Comparison of ENCODE assay signal across 19 mouse cellular contexts in the genomic region with DNA sequence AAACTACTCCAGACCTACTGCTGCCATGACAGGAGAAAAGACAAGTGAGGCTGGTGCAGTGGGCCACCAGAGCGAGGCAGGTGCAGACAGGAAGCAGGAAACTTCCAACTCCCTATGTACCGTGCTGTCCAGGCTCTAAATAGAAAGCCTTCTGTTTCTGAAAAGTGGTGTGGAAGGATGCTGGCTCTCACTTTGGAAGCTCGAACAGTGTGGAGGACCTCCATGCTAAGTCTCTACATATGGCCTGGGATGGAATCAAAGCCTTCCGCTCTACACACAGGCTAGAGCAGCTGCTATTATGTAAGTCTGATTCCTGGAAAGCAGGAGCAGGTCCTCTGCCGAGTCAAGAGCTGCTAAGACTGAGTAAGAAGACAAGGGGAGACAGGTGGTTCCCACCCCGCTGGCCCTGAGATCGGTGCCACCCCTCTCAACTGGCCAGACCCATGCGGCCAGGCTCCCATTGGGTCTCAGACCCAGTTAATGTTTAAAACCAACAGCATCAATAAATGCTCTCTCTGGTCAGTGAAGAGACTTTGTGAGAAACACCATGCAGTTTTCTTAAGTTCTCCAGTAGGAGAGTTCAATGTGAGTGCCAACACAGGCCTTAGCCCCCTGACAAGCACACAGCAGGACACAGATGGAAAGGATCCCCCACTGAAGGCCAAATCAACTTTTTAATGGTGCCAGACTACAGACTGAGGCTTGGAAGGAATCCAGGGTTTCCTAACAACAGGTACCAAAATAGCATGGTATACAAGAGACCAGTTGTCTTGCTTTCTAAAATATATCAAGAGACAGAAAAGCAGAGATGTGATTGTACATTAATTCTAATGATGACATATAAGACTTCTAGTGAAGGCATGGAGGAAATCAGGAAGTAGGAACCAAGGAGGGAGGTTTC. TPM values are rescaled to one million over a fixed set of nuclear protein-coding genes. Genes with fewer than 3 reads are reported as not detected.
DNase-seq lines count a peak whose midpoint lies in the region; ATAC-seq and TF ChIP-seq lines count a peak whose summit lies in the region.
"Had no signal": no experiment of that assay in that cellular context is flagged by ENCODE, and none has a peak within 500 bp of the region (broad histone marks: within the 10 kb centered on the region; RNA-seq: fewer than 3 reads in every experiment).

No protein-coding gene starts in this region.

- no peak overlapping the region for H3K4me2 ChIP-seq in embryonic facial prominence, embryonic 14.5 days (ENCODE audit: low read depth, low read length)
- H3K4me2 ChIP-seq in heart, postnatal 0 days (ENCODE audit: low read depth, low read length), result no peak overlapping the region
- H3K4me2 ChIP-seq in heart, embryonic 11.5 days, result no peak overlapping the region
- H3K4me2 ChIP-seq: embryonic facial prominence, embryonic 13.5 days; hindbrain, embryonic 14.5 days; midbrain, embryonic 13.5 days; neural tube, embryonic 13.5 days had no signal

- no peak for ATAC-seq in embryonic facial prominence, embryonic 14.5 days (ENCODE audit: low read depth)
- no peak for ATAC-seq in heart, postnatal 0 days (ENCODE audit: insufficient read depth, low read depth)
- no peak for ATAC-seq in heart, embryonic 11.5 days (replicated peaks; ENCODE audit: insufficient number of reproducible peaks, low FRiP score, low TSS enrichment)
- ATAC-seq: lung, postnatal 0 days; midbrain, embryonic 13.5 days had no signal

- no peaks in the 10 kb centered on the region for H3K9me3 ChIP-seq in embryonic facial prominence, embryonic 14.5 days (ENCODE audit: control insufficient read depth, low read length)
- H3K9me3 ChIP-seq in embryonic facial prominence, embryonic 10.5 days, result no peaks in the 10 kb centered on the region
- no peaks in the 10 kb centered on the region for H3K9me3 ChIP-seq in heart, postnatal 0 days (replicated peaks; ENCODE audit: control insufficient read depth, low read length)
- H3K9me3 ChIP-seq in heart, embryonic 11.5 days (replicated peaks; ENCODE audit: control insufficient read depth, low read length), result no peaks in the 10 kb centered on the region
- H3K9me3 ChIP-seq: embryonic facial prominence, embryonic 13.5 days; midbrain, embryonic 13.5 days; neural tube, embryonic 13.5 days had no signal

- H3K9ac ChIP-seq in embryonic facial prominence, embryonic 14.5 days (ENCODE audit: low read depth, low read length), result no peak overlapping the region
- no peak overlapping the region for H3K9ac ChIP-seq in heart, postnatal 0 days (replicated peaks; ENCODE audit: low read depth, low read length)
- H3K9ac ChIP-seq in heart, embryonic 11.5 days (ENCODE audit: low read depth, low read length), result no peak overlapping the region
- H3K9ac ChIP-seq: embryonic facial prominence, embryonic 13.5 days; hindbrain, embryonic 14.5 days; midbrain, embryonic 13.5 days; neural tube, embryonic 13.5 days had no signal

- H3K27ac ChIP-seq in embryonic facial prominence, embryonic 14.5 days (replicated peaks; ENCODE audit: low read depth, low read length), result no peak overlapping the region
- H3K27ac ChIP-seq in embryonic facial prominence, embryonic 10.5 days (replicated peaks), result no peak overlapping the region
- no peak overlapping the region for H3K27ac ChIP-seq in heart, postnatal 0 days (ENCODE audit: low read depth)
- no peak overlapping the region for H3K27ac ChIP-seq in heart, embryonic 11.5 days (ENCODE audit: low read depth, low read length)
- H3K27ac ChIP-seq: embryonic facial prominence, embryonic 13.5 days; hindbrain, embryonic 14.5 days; midbrain, embryonic 13.5 days; neural tube, embryonic 13.5 days had no signal

- no peak overlapping the region for H3K4me3 ChIP-seq in embryonic facial prominence, embryonic 14.5 days (ENCODE audit: low read depth, low read length)
- no peak overlapping the region for H3K4me3 ChIP-seq in embryonic facial prominence, embryonic 10.5 days
- no peak overlapping the region for H3K4me3 ChIP-seq in heart, postnatal 0 days (ENCODE audit: low read depth, low read length)
- H3K4me3 ChIP-seq in heart, embryonic 11.5 days (ENCODE audit: low read depth, low read length), result no peak overlapping the region
- H3K4me3 ChIP-seq: embryonic facial prominence, embryonic 13.5 days; midbrain, embryonic 13.5 days; neural tube, embryonic 13.5 days had no signal

- no peak for TF ChIP-seq CTCF in heart, postnatal 0 days (IDR thresholded peaks at IDR 0.05; ENCODE audit: low read depth)

- TF ChIP-seq EP300 in heart, postnatal 0 days (IDR thresholded peaks at IDR 0.05; ENCODE audit: low read depth), result no peak

- H3K36me3 ChIP-seq in embryonic facial prominence, embryonic 14.5 days (ENCODE audit: control insufficient read depth, insufficient read depth, low read length), result no peaks in the 10 kb centered on the region
- H3K36me3 ChIP-seq in embryonic facial prominence, embryonic 10.5 days (replicated peaks), result no peaks in the 10 kb centered on the region
- H3K36me3 ChIP-seq in heart, postnatal 0 days (replicated peaks; ENCODE audit: control insufficient read depth, insufficient read depth, low read length), result no peaks in the 10 kb centered on the region
- H3K36me3 ChIP-seq in heart, embryonic 11.5 days (ENCODE audit: control insufficient read depth, insufficient read depth, low read length), result no peaks in the 10 kb centered on the region
- H3K36me3 ChIP-seq: embryonic facial prominence, embryonic 13.5 days; midbrain, embryonic 13.5 days; neural tube, embryonic 13.5 days had no signal

- H3K4me1 ChIP-seq in embryonic facial prominence, embryonic 14.5 days (ENCODE audit: control insufficient read depth, insufficient read depth, low read length), result no peaks in the 10 kb centered on the region
- H3K4me1 ChIP-seq in embryonic facial prominence, embryonic 10.5 days, result peaks cover 9% of the 10 kb centered on the region
- peaks cover 12% of the 10 kb centered on the region; the same call in 1 of the 2 replicates for H3K4me1 ChIP-seq in heart, postnatal 0 days (ENCODE audit: control insufficient read depth, insufficient read depth)
- no peaks in the 10 kb centered on the region; the same call in 1 of the 2 replicates for H3K4me1 ChIP-seq in heart, embryonic 11.5 days (ENCODE audit: control insufficient read depth, insufficient read depth, low read length)
- H3K4me1 ChIP-seq: midbrain, embryonic 13.5 days; neural tube, embryonic 13.5 days had no signal

- intact Hi-C loops in left cerebral cortex, postnatal 36 days (cut with DNase I), result no loop called here

- 74% methylated on average over 8 of the region's 8 CpGs for WGBS in embryonic facial prominence, embryonic 14.5 days
- WGBS in embryonic facial prominence, embryonic 10.5 days, result 84% methylated on average over 8 of the region's 8 CpGs
- WGBS in heart, postnatal 0 days, result 66% methylated on average over 8 of the region's 8 CpGs
- WGBS in heart, embryonic 11.5 days (ENCODE audit: insufficient replicate concordance), result 70% methylated on average over 8 of the region's 8 CpGs

- DNase-seq in embryonic facial prominence, embryonic 14.5 days (ENCODE audit: low spot score), result peak; percentile 27
- no peak for DNase-seq in embryonic facial prominence, embryonic 10.5 days (ENCODE audit: low spot score)
- DNase-seq in heart, postnatal 0 days (ENCODE audit: low spot score), result peak; percentile 32
- DNase-seq in brain, adult 2 months (ENCODE audit: low read depth, low spot score), result peak; percentile 80
- peak; percentile 30 to 42 for DNase-seq in left cerebral cortex, postnatal 36 days (ENCODE audit: low spot score in 2 of 2)
- DNase-seq in spleen, postnatal 10 days (ENCODE audit: low spot score in 2 of 2), result no peak
- DNase-seq: adrenal gland, adult 2 months; gastrocnemius, postnatal 36 days; heart, postnatal 14 days; kidney, adult 8-10 months; kidney, postnatal 14 days; liver; thymus, postnatal 25 days had no signal

- no peaks in the 10 kb centered on the region for H3K27me3 ChIP-seq in embryonic facial prominence, embryonic 14.5 days (replicated peaks; ENCODE audit: control insufficient read depth, insufficient read depth, low read length)
- no peaks in the 10 kb centered on the region for H3K27me3 ChIP-seq in embryonic facial prominence, embryonic 10.5 days (replicated peaks; ENCODE audit: low read depth, poor library complexity, severe bottlenecking)
- no peaks in the 10 kb centered on the region for H3K27me3 ChIP-seq in heart, postnatal 0 days (ENCODE audit: control insufficient read depth, insufficient read depth, low read length)
- H3K27me3 ChIP-seq in heart, embryonic 11.5 days (ENCODE audit: control insufficient read depth, insufficient read depth, low read length), result no peaks in the 10 kb centered on the region
- H3K27me3 ChIP-seq: embryonic facial prominence, embryonic 13.5 days; midbrain, embryonic 13.5 days; neural tube, embryonic 13.5 days had no signal

RNA-seq across cellular contexts. Expression of gene Garnl3, which starts 40.6 kb away (rescaled TPM):
- 12.4 and 14.1 TPM in 2 replicates for polyA plus RNA-seq in embryonic facial prominence, embryonic 14.5 days (2014; fragmentation: Nextera tagmentation; extraction: Ambion mirVana)
- polyA plus RNA-seq in embryonic facial prominence, embryonic 10.5 days (2016; fragmentation: Nextera tagmentation; extraction: Ambion mirVana), result 5.7 and 10.6 TPM in 2 replicates
- 4.0 and 6.3 TPM in 2 replicates for total RNA-seq in heart, postnatal 0 days (2014; rRNA removed; ENCODE audit: low replicate concordance)
- 6.1 TPM in 2 replicates for polyA plus RNA-seq in heart, postnatal 0 days (2015; fragmentation: Nextera tagmentation; extraction: Ambion mirVana)
- 14.6 and 15.4 TPM in 2 replicates for polyA plus RNA-seq in heart, embryonic 11.5 days (2014; fragmentation: Nextera tagmentation; extraction: Ambion mirVana)
- total RNA-seq in left cerebral cortex, postnatal 36 days (2021), result 100 to 1,000 TPM; 104 to 129 TPM

Comparison
In these comparisons a context has a peak if more than half of its experiments do, and no peak if none do; other contexts are left out.
1. DNase-seq: peak in embryonic facial prominence, embryonic 14.5 days (single experiment), heart, postnatal 0 days (single experiment), brain, adult 2 months (single experiment) and left cerebral cortex, postnatal 36 days (2 of 2); none in embryonic facial prominence, embryonic 10.5 days (single experiment) and spleen, postnatal 10 days (0 of 2).